Mouse (Mus musculus) heart, postnatal 0 days (tissue): ENCODE measurements around the gene Gm11037. TPM values are rescaled to one million over a fixed set of nuclear protein-coding genes. Genes with fewer than 3 reads are reported as not detected.

ENCODE experiments used
- ATAC-seq: fragments of 200-750 bp; cut with Nextera tagmentation; 2 replicates; pipeline ENCODE4 v1.8.0; 2017; ENCODE audit warnings: low read depth, moderate number of reproducible peaks, moderate library complexity; ENCODE audit not compliant: insufficient read depth
- DNase-seq: peaks from one replicate; pipeline ENCODE4 v3.0.0-alpha.2; 2016; ENCODE audit warnings: low spot score
- H3K27ac ChIP-seq: fragments of 300-500 bp; sonication (generic); 2 replicates; pipeline ENCODE4 v1.5.1; 2014; ENCODE audit warnings: low read depth, mild to moderate bottlenecking
- H3K27me3 ChIP-seq: fragments of 300-500 bp; sonication (generic); 2 replicates; pipeline ENCODE4 v1.6.1; 2014; ENCODE audit warnings: low read length, mixed read lengths; ENCODE audit not compliant: control insufficient read depth, insufficient read depth
- H3K36me3 ChIP-seq: fragments of 300-500 bp; sonication (generic); replicated peaks from 2 replicates; pipeline ENCODE4 v1.6.1; 2014; ENCODE audit warnings: low read length, mixed read lengths; ENCODE audit not compliant: control insufficient read depth, insufficient read depth
- H3K4me1 ChIP-seq: fragments of 300-500 bp; sonication (generic); 2 replicates; pipeline ENCODE4 v1.6.1; 2014; ENCODE audit warnings: antibody characterized with exemption; ENCODE audit not compliant: control insufficient read depth, insufficient read depth
- H3K4me2 ChIP-seq: fragments of 300-500 bp; sonication (generic); 2 replicates; pipeline ENCODE4 v1.6.1; 2014; ENCODE audit warnings: low read depth, mild to moderate bottlenecking, low read length, moderate library complexity
- H3K4me3 ChIP-seq: fragments of 300-500 bp; sonication (generic); 2 replicates; pipeline ENCODE4 v1.5.1; 2014; ENCODE audit warnings: low read depth, low read length
- H3K9ac ChIP-seq: fragments of 300-500 bp; sonication (generic); replicated peaks from 2 replicates; pipeline ENCODE4 v1.6.1; 2014; ENCODE audit warnings: low read depth, low read length, mixed read lengths
- H3K9me3 ChIP-seq: fragments of 300-500 bp; sonication (generic); replicated peaks from 2 replicates; pipeline ENCODE4 v1.6.1; 2016; ENCODE audit warnings: low read length; ENCODE audit not compliant: control insufficient read depth
- CTCF ChIP-seq: IDR thresholded peaks from 2 replicates; pipeline ENCODE4 v1.5.1; 2016; ENCODE audit warnings: antibody characterized with exemption, control low read depth, low read depth
- EP300 ChIP-seq: IDR thresholded peaks from 2 replicates; pipeline ENCODE4 v1.6.1; 2016; ENCODE audit warnings: antibody characterized with exemption, low read depth
- WGBS: fragments of 180-500 bp; shearing (Covaris S2); extraction: QIAGEN DNeasy Blood & Tissue Kit; methylation state at CpG from one replicate; pipeline ENCODE4 v1.1.7; 2014; 5-methylcytosine and 5-hydroxymethylcytosine counted together
- polyA plus RNA-seq: library from polyadenylated mRNA; unstranded; fragments of >200 nt; fragmentation: Nextera tagmentation; extraction: Ambion mirVana; gene quantifications from 2 replicates; pipeline ENCODE4 v1.2.1, GENCODE M21; 2015
- total RNA-seq: library from RNA; depleted of rRNA; stranded (reverse); fragments of >200 nt; gene quantifications from 2 replicates; pipeline ENCODE4 v1.2.3, GENCODE M21; 2014; ENCODE audit warnings: low replicate concordance; rRNA removed

Gene Gm11037
- total and polyA plus RNA-seq, 2 experiments from 2014 or later: not detected

DNA sequence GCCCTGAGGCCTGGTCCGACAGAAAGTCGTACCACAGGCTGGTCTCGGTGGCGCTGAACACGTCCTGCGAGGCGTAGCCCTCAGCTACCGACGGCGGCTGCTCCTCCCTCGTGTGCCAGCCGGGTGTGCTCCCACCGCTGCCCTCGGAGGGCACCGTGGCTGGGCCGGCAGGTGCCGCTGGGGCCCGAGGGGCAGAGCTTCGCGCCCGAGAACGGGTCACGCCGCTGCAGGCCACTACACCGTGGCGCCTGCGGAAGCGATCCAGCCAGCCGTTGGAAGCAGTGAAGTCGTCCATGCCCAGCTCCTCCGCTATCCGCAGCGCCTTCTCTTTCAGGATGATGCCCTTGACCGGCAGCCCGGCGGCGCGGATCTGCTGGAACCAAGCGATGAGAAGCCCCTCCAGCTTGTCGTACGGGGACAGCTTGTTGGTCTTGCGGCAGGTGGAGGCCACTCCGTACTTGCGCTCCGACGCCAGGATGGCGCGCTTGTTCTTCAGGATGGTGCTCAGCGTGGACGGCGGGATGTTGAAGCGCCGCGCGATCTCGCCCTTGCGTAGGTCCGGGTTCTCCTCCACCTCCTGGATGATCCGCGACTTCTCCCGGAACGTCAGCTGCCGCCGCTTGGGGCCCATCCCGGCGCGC is 46.1 kb downstream of the Gm11037 start:
- TF ChIP-seq EP300: no peak
- no peak for TF ChIP-seq CTCF
- Histone ChIP-seq H3K9me3 (no peaks in the 10 kb centered on the region), H3K4me3 (peak overlapping the region; percentile 70), H3K4me2 (peak overlapping the region; percentile 92), H3K27ac (peak overlapping the region; percentile 95), H3K27me3 (no peaks in the 10 kb centered on the region), H3K4me1 (peaks cover 36% of the 10 kb centered on the region), H3K36me3 (peaks cover 10% of the 10 kb centered on the region; the same call in 1 of the 2 replicates), H3K9ac (peak overlapping the region; percentile 97)
- ATAC-seq (peak; percentile 69), DNase-seq (peak; percentile 65)
- under 1% methylated on average over 67 of the region's 67 CpGs for WGBS

GRCm38 (mm10) chr2:131179990-131180587 is 46.8 kb downstream of the Gm11037 start, which contains the start of gene Cenpb:
Gene Cenpb, minus strand, starts transcription at chr2:131180067.
- H3K27ac ChIP-seq: peak within 1 kb of the TSS; percentile 95
- TF ChIP-seq EP300: no peak
- peak; percentile 49 for TF ChIP-seq CTCF
- peak; percentile 91 for ATAC-seq

More at GRCm38 (mm10) chr2:131179990-131180587, 46.8 kb downstream of the Gm11037 start, which contains the start of gene Cenpb:
- Histone ChIP-seq H3K4me1 (peaks cover 34% of the 10 kb centered on the region), H3K4me2 (peak within 1 kb of the TSS; percentile 92), H3K9me3 (no peaks in the 10 kb centered on the region), H3K4me3 (peak within 1 kb of the TSS; percentile 70), H3K27me3 (no peaks in the 10 kb centered on the region), H3K9ac (peak within 1 kb of the TSS; percentile 97), H3K36me3 (peaks cover 10% of the 10 kb centered on the region; the same call in 1 of the 2 replicates)
- DNase-seq: peak; percentile 62
- 4% methylated on average over 28 of the region's 57 CpGs for WGBS

Other genes with a start within 250 kb of the Gm11037 start
- gene 4930402H24Rik, start 227.1 kb upstream of the Gm11037 start, total RNA-seq: 82.3 and 89.9 TPM in 2 replicates
- 39.5 and 41.8 TPM in 2 replicates for gene 4930402H24Rik, start 227.1 kb upstream of the Gm11037 start, polyA plus RNA-seq
- gene Atrn, start 227.0 kb upstream of the Gm11037 start, total RNA-seq: 18.5 and 20.7 TPM in 2 replicates
- gene Atrn, start 227.0 kb upstream of the Gm11037 start, polyA plus RNA-seq: 3.2 and 3.3 TPM in 2 replicates
- 0.19 and 10.7 TPM in 2 replicates for gene Gfra4, start 90.4 kb upstream of the Gm11037 start, total RNA-seq
- 2.2 and 2.9 TPM in 2 replicates for gene Gfra4, start 90.4 kb upstream of the Gm11037 start, polyA plus RNA-seq
- gene Adam33, start 69.7 kb upstream of the Gm11037 start, total RNA-seq: 9.4 and 10.3 TPM in 2 replicates
- gene Adam33, start 69.7 kb upstream of the Gm11037 start, polyA plus RNA-seq: 4.8 and 5.2 TPM in 2 replicates
- 2.2 and 3.4 TPM in 2 replicates for gene Siglec1, start 46.7 kb upstream of the Gm11037 start, total RNA-seq
- gene Siglec1, start 46.7 kb upstream of the Gm11037 start, polyA plus RNA-seq: 0.20 and 0.27 TPM in 2 replicates
- gene Hspa12b, start 6.2 kb upstream of the Gm11037 start, total RNA-seq: 17.1 and 29.3 TPM in 2 replicates
- 7.2 and 9.0 TPM in 2 replicates for gene Hspa12b, start 6.2 kb upstream of the Gm11037 start, polyA plus RNA-seq
- 48.3 and 88.8 TPM in 2 replicates for gene 1700037H04Rik, start 26.6 kb downstream of the Gm11037 start, total RNA-seq
- gene 1700037H04Rik, start 26.6 kb downstream of the Gm11037 start, polyA plus RNA-seq: 35.9 and 39.7 TPM in 2 replicates
- 62.9 and 84.8 TPM in 2 replicates for gene Cenpb, start 46.6 kb downstream of the Gm11037 start, total RNA-seq
- 7.1 and 7.8 TPM in 2 replicates for gene Cenpb, start 46.6 kb downstream of the Gm11037 start, polyA plus RNA-seq
- gene Cdc25b, start 53.5 kb downstream of the Gm11037 start, total RNA-seq: 15.3 and 31.9 TPM in 2 replicates
- 12.1 and 15.0 TPM in 2 replicates for gene Cdc25b, start 53.5 kb downstream of the Gm11037 start, polyA plus RNA-seq
- gene Spef1, start 53.8 kb downstream of the Gm11037 start, total RNA-seq: 5.2 and 5.9 TPM in 2 replicates
- gene Spef1, start 53.8 kb downstream of the Gm11037 start, polyA plus RNA-seq: 0.97 and 1.2 TPM in 2 replicates
- gene Ap5s1, start 73.6 kb downstream of the Gm11037 start, total RNA-seq: 95.1 and 107 TPM in 2 replicates
- 63.6 and 65.5 TPM in 2 replicates for gene Ap5s1, start 73.6 kb downstream of the Gm11037 start, polyA plus RNA-seq
- gene Mavs, start 100.6 kb downstream of the Gm11037 start, total RNA-seq: 32.5 and 38.0 TPM in 2 replicates
- 27.4 and 27.8 TPM in 2 replicates for gene Mavs, start 100.6 kb downstream of the Gm11037 start, polyA plus RNA-seq
- 9.6 and 44.3 TPM in 2 replicates for gene Pank2, start 129.0 kb downstream of the Gm11037 start, total RNA-seq
- gene Pank2, start 129.0 kb downstream of the Gm11037 start, polyA plus RNA-seq: 18.1 and 19.2 TPM in 2 replicates
- 1.0 and 7.7 TPM in 2 replicates for gene Rnf24, start 219.4 kb downstream of the Gm11037 start, total RNA-seq
- gene Rnf24, start 219.4 kb downstream of the Gm11037 start, polyA plus RNA-seq: 1.3 and 1.4 TPM in 2 replicates